Mouse (Mus musculus) heart, adult 2 months (tissue): ENCODE data around the gene Ucp1.
"Not testable (repeated sequence)": the region's sequence is repeated elsewhere in the genome, so short reads cannot be mapped to it uniquely, and the experiment has no call there.

ENCODE experiments used
- CTCF ChIP-seq: fragments of 200-600 bp; IDR thresholded peaks from 2 replicates; pipeline ENCODE4 v1.8.1; 2022; ENCODE audit warnings: antibody characterized with exemption, mild to moderate bottlenecking, moderate library complexity
- EP300 ChIP-seq: fragments of 200-500 bp; IDR thresholded peaks from 2 replicates; pipeline ENCODE4 v1.6.1; 2011; ENCODE audit warnings: low read depth, low read length, control low read depth; ENCODE audit not compliant: insufficient read depth

DNA sequence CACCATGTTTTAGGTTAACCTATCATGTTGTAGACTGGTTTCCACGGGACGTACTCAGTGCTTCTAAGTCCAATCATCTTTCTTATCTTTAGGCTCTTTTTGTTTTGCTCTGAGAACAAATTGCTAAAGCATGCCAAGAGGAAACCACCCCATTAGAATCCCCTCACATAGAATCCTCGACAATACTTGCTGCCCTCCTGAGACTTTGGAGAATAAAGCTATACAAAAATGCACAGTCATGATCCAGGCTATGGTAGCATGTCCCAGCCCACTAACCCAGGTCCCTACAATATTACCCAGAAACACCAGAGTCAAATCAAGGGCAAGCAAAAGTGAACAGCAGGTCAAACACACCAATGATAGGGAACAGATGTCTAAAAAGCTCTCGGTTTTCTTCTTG, 24.9 kb downstream of the Ucp1 start:
- not testable (repeated sequence) for TF ChIP-seq EP300, CTCF
